8 mouse cellular contexts compared by ENCODE assay signal in the genomic region with DNA sequence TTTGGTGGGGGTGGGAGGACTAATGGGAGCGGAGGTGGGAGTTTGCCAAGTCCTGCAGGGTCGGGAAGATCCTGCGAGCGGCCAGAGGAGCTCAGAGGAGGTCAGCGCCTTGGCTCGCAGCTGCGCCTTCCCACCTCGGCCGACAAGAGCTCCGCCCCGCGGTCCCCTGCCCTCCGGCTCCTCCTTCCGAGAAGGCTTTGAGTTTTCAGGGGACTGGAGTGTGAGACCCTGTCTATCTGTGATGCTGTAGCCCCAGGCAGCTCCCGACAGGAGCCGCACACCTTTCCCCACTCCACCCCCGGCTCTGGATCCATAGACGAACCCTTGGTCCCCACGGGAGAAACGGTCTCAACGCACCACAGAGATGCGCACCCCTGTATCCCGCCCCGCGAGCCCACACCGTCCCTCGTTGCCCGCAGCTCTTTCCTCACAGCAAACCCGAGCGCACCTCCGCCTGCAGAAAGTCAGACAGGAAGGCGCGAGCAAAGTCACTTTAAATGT. TPM values are rescaled to one million over a fixed set of nuclear protein-coding genes. Genes with fewer than 3 reads are reported as not detected.
DNase-seq lines count a peak whose midpoint lies in the region; ATAC-seq and TF ChIP-seq lines count a peak whose summit lies in the region.

A gene (minus strand): TSS at position 335 of the 501 bp plus-strand sequence.

- WGBS in embryonic facial prominence, embryonic 13.5 days = 0% methylated on average over 33 of the region's 33 CpGs
- under 1% methylated on average over 33 of the region's 33 CpGs for WGBS in heart, embryonic 15.5 days
- WGBS in liver, postnatal 0 days (ENCODE audit: insufficient replicate concordance) = 2% methylated on average over 31 of the region's 33 CpGs
- under 1% methylated on average over 32 of the region's 33 CpGs for WGBS in neural tube, embryonic 15.5 days

- no peaks in the 10 kb centered on the region for H3K9me3 ChIP-seq in embryonic facial prominence, embryonic 13.5 days
- H3K9me3 ChIP-seq in heart, embryonic 15.5 days (replicated peaks) = 0 out of 2 replicates have a peak, but pooled peaks cover 2% of the 10 kb centered on the region
- H3K9me3 ChIP-seq in liver, postnatal 0 days (ENCODE audit: low read length) = peaks cover 2% of the 10 kb centered on the region; the same call in 1 of the 2 replicates
- no peaks in the 10 kb centered on the region for H3K9me3 ChIP-seq in neural tube, embryonic 15.5 days (replicated peaks)

- peak within 1 kb of the TSS; percentile 26 for H3K4me3 ChIP-seq in C2C12 (ENCODE audit: insufficient read depth, poor library complexity, severe bottlenecking)
- H3K4me3 ChIP-seq in embryonic facial prominence, embryonic 13.5 days = peak within 1 kb of the TSS; percentile 64
- H3K4me3 ChIP-seq in heart, embryonic 15.5 days = peak within 1 kb of the TSS; percentile 73
- peak within 1 kb of the TSS; percentile 50 for H3K4me3 ChIP-seq in liver, postnatal 0 days (ENCODE audit: low read depth, low read length)
- H3K4me3 ChIP-seq in neural tube, embryonic 15.5 days (replicated peaks) = peak within 1 kb of the TSS; percentile 65

- H3ac ChIP-seq in C2C12 (ENCODE audit: control insufficient read depth, insufficient read length, low read depth) = peak within 1 kb of the TSS; percentile 72

- H3K4me1 ChIP-seq in embryonic facial prominence, embryonic 13.5 days = peaks cover 16% of the 10 kb centered on the region
- peaks cover 16% of the 10 kb centered on the region for H3K4me1 ChIP-seq in heart, embryonic 15.5 days (replicated peaks)
- peaks cover 13% of the 10 kb centered on the region for H3K4me1 ChIP-seq in liver, postnatal 0 days (ENCODE audit: insufficient read depth)
- H3K4me1 ChIP-seq in neural tube, embryonic 15.5 days = peaks cover 28% of the 10 kb centered on the region

- no peaks in the 10 kb centered on the region for H3K79me3 ChIP-seq in C2C12 (ENCODE audit: low read depth)

- H3K27me3 ChIP-seq in C2C12 (ENCODE audit: control insufficient read depth, insufficient read depth, insufficient read length) = no peaks in the 10 kb centered on the region
- H3K27me3 ChIP-seq in embryonic facial prominence, embryonic 13.5 days = peaks cover 18% of the 10 kb centered on the region
- peaks cover 21% of the 10 kb centered on the region for H3K27me3 ChIP-seq in heart, embryonic 15.5 days
- H3K27me3 ChIP-seq in liver, postnatal 0 days (ENCODE audit: insufficient read depth, low read length) = peaks cover 25% of the 10 kb centered on the region
- no peaks in the 10 kb centered on the region for H3K27me3 ChIP-seq in neural tube, embryonic 15.5 days (replicated peaks)

- no peaks in the 10 kb centered on the region for H3K36me3 ChIP-seq in C2C12 (ENCODE audit: control insufficient read depth, insufficient read depth)
- H3K36me3 ChIP-seq in embryonic facial prominence, embryonic 13.5 days = no peaks in the 10 kb centered on the region
- H3K36me3 ChIP-seq in heart, embryonic 15.5 days = no peaks in the 10 kb centered on the region
- H3K36me3 ChIP-seq in liver, postnatal 0 days (replicated peaks; ENCODE audit: insufficient read depth, low read length) = no peaks in the 10 kb centered on the region
- no peaks in the 10 kb centered on the region for H3K36me3 ChIP-seq in neural tube, embryonic 15.5 days

- TF ChIP-seq EP300 in liver, postnatal 0 days (IDR thresholded peaks at IDR 0.05; ENCODE audit: low read depth) = no peak

- no peaks in the 10 kb centered on the region for H3K79me2 ChIP-seq in C2C12 (ENCODE audit: control insufficient read depth, insufficient read depth)

- peak within 1 kb of the TSS; percentile 81 for H3K9ac ChIP-seq in embryonic facial prominence, embryonic 13.5 days
- H3K9ac ChIP-seq in heart, embryonic 15.5 days = peak within 1 kb of the TSS; percentile 31
- H3K9ac ChIP-seq in liver, postnatal 0 days (replicated peaks) = peak within 1 kb of the TSS; percentile 1
- peak within 1 kb of the TSS; percentile 65 for H3K9ac ChIP-seq in neural tube, embryonic 15.5 days (replicated peaks)

- no peak for TF ChIP-seq CTCF in C2C12 (IDR thresholded peaks at IDR 0.05; ENCODE audit: control insufficient read depth, insufficient read depth, insufficient read length)
- no peak for TF ChIP-seq CTCF in liver, postnatal 0 days (IDR thresholded peaks at IDR 0.05; ENCODE audit: low read depth)

- peak; percentile 35; the same call in 1 of the 2 replicates for ATAC-seq in embryonic facial prominence, embryonic 13.5 days (ENCODE audit: insufficient number of reproducible peaks, insufficient read depth, low FRiP score, low TSS enrichment, low read depth)
- peak; percentile 71 for ATAC-seq in heart, embryonic 15.5 days (replicated peaks; ENCODE audit: insufficient number of reproducible peaks, insufficient read depth, low FRiP score, low read depth)
- no peak for ATAC-seq in liver, postnatal 0 days
- ATAC-seq in neural tube, embryonic 15.5 days (ENCODE audit: low FRiP score) = peak; percentile 76

- peak within 1 kb of the TSS; percentile 98 for H3K4me2 ChIP-seq in embryonic facial prominence, embryonic 13.5 days
- H3K4me2 ChIP-seq in heart, embryonic 15.5 days = peak within 1 kb of the TSS; percentile 100
- H3K4me2 ChIP-seq in liver, postnatal 0 days (ENCODE audit: low read depth, low read length) = peak within 1 kb of the TSS; percentile 77
- H3K4me2 ChIP-seq in neural tube, embryonic 15.5 days = peak within 1 kb of the TSS; percentile 100

- peak within 1 kb of the TSS; percentile 84 for H3K27ac ChIP-seq in embryonic facial prominence, embryonic 13.5 days
- peak within 1 kb of the TSS; percentile 71 for H3K27ac ChIP-seq in heart, embryonic 15.5 days
- H3K27ac ChIP-seq in liver, postnatal 0 days (ENCODE audit: low read depth) = no peak within 1 kb of the TSS
- H3K27ac ChIP-seq in neural tube, embryonic 15.5 days (replicated peaks) = peak within 1 kb of the TSS; percentile 68

- peak; percentile 79 for DNase-seq in adrenal gland, postnatal 14 days
- peak; percentile 81 for DNase-seq in kidney, postnatal 10 days
- peak; percentile 19 for DNase-seq in liver, postnatal 0 days
- no peak for DNase-seq in adipocyte (ENCODE audit: low spot score)

TF ChIP-seq in C2C12, 6 proteins besides CTCF, POLR2A, EP300 and RAD21:
- TF ChIP-seq FOSL1 (IDR thresholded peaks at IDR 0.05; ENCODE audit: insufficient read depth, low read length, poor library complexity, severe bottlenecking) (no peak), MAX (IDR thresholded peaks at IDR 0.05) (no peak), MYOG (IDR thresholded peaks at IDR 0.05; ENCODE audit: control insufficient read depth, extremely low read depth, insufficient read length) (no peak), CEBPB (IDR thresholded peaks at IDR 0.05; ENCODE audit: low read depth) (no peak), MYOD1 (IDR thresholded peaks at IDR 0.05; ENCODE audit: control insufficient read depth, insufficient read length, low read depth) (no peak), USF1 (IDR thresholded peaks at IDR 0.05; ENCODE audit: low read depth) (no peak)

RNA-seq across cellular contexts. Expression of the gene that starts here (rescaled TPM):
- 0.01 TPM for polyA plus RNA-seq in C2C12 (2012; fragmentation: generic; extraction: Trizol)
- 84.5 and 137 TPM in 2 replicates for total RNA-seq in adrenal gland, postnatal 14 days (2021)
- polyA plus RNA-seq in embryonic facial prominence, embryonic 13.5 days (2015; fragmentation: Nextera tagmentation; extraction: Ambion mirVana) = 34.6 and 49.5 TPM in 2 replicates
- polyA plus RNA-seq in heart, embryonic 15.5 days (2015; fragmentation: Nextera tagmentation; extraction: Ambion mirVana) = 7.4 and 8.2 TPM in 2 replicates
- 0.49 and 0.84 TPM in 2 replicates for polyA plus RNA-seq in liver, postnatal 0 days (2015; fragmentation: Nextera tagmentation; extraction: Ambion mirVana)
- polyA plus RNA-seq in neural tube, embryonic 15.5 days (2015; fragmentation: Nextera tagmentation; extraction: Ambion mirVana) = 40.3 and 44.0 TPM in 2 replicates

Comparison
In these comparisons a context has a peak if more than half of its experiments do, and no peak if none do; other contexts are left out.
1. Peak in DNase-seq, H3K4me3 ChIP-seq, H3K9ac ChIP-seq and H3K4me2 ChIP-seq in liver, postnatal 0 days; RNA of the gene not detected or under 1 TPM.
2. H3K9ac ChIP-seq: peak in every context shown above with its lines; median percentile 81 in embryonic facial prominence, embryonic 13.5 days; 65 in neural tube, embryonic 15.5 days; 31 in heart, embryonic 15.5 days; 1 in liver, postnatal 0 days.